Mouse (Mus musculus) layer of hippocampus, adult 8-10 months (tissue): ENCODE measurements around the gene Kif5a. TPM values are rescaled to one million over a fixed set of nuclear protein-coding genes. Genes with fewer than 3 reads are reported as not detected.
"Not testable (repeated sequence)": the region's sequence is repeated elsewhere in the genome, so short reads cannot be mapped to it uniquely, and the experiment has no call there.

ENCODE experiments used
- DNase-seq, 2 experiments: peaks; one replicate each; pipeline ENCODE4 v3.0.0; 2022; ENCODE audit warnings: low spot score in 2 of 2
- total RNA-seq, 4 experiments: library from RNA; stranded (reverse); gene quantifications; 2 replicates each; pipeline ENCODE4 v1.2.4; 2022

Kif5a gene
- total RNA-seq, 4 experiments from 2014 or later, result 807 to 850 (median 831) TPM

- no peak for DNase-seq
Measured at GRCm38 (mm10) chr10:127194428-127195327, 68.5 kb downstream of the Kif5a start.

GRCm38 (mm10) chr10:127193011-127193410, 70.1 kb downstream of the Kif5a start:
- no peak for DNase-seq

- DNase-seq, result not testable (repeated sequence)
Measured at GRCm38 (mm10) chr10:127192057-127192328, 71.2 kb downstream of the Kif5a start.

GRCm38 (mm10) chr10:127191191-127192056, 71.7 kb downstream of the Kif5a start:
- DNase-seq, result no peak

GRCm38 (mm10) chr10:127190398-127191190, 72.6 kb downstream of the Kif5a start:
- DNase-seq, result no peak

GRCm38 (mm10) chr10:127189651-127190381, 73.3 kb downstream of the Kif5a start, which contains the start of gene Arhgef25:
Arhgef25 (minus strand) TSS chr10:127190083.
- DNase-seq, result no peak

- DNase-seq, result no peak
Measured at GRCm38 (mm10) chr10:127189116-127189650, 74.0 kb downstream of the Kif5a start.

- no peak for DNase-seq
Measured at GRCm38 (mm10) chr10:127188465-127189115, 74.6 kb downstream of the Kif5a start.

- DNase-seq, result no peak
Measured at GRCm38 (mm10) chr10:127188079-127188453, 75.1 kb downstream of the Kif5a start.

GRCm38 (mm10) chr10:127187371-127188078, 75.6 kb downstream of the Kif5a start:
- peak; percentile 85 to 89 for DNase-seq

- DNase-seq, result no peak
Measured at GRCm38 (mm10) chr10:127186451-127186850, 76.7 kb downstream of the Kif5a start.

- no peak for DNase-seq
Measured at GRCm38 (mm10) chr10:127185506-127185905, 77.6 kb downstream of the Kif5a start.

- DNase-seq, result no peak
Measured at GRCm38 (mm10) chr10:127185101-127185500, 78.0 kb downstream of the Kif5a start.

GRCm38 (mm10) chr10:127183759-127184158, 79.4 kb downstream of the Kif5a start:
- no peak for DNase-seq

- DNase-seq, result no peak
Measured at GRCm38 (mm10) chr10:127182624-127183023, 80.5 kb downstream of the Kif5a start.

- DNase-seq, result no peak
Measured at GRCm38 (mm10) chr10:127181566-127181965, 81.6 kb downstream of the Kif5a start.

- DNase-seq, result no peak
Measured at GRCm38 (mm10) chr10:127180695-127181047, 82.5 kb downstream of the Kif5a start.

- peak in 1 of 2 experiments; percentile 41 for DNase-seq
Measured at GRCm38 (mm10) chr10:127179871-127180694, 83.1 kb downstream of the Kif5a start, which contains the start of gene Slc26a10. Slc26a10 (minus strand) TSS chr10:127180645.
